Mouse (Mus musculus): ENCODE results near the gene Trmt10a.
"Not testable (repeated sequence)": the region's sequence is repeated elsewhere in the genome, so short reads cannot be mapped to it uniquely, and the experiment has no call there.

- not testable (repeated sequence) for TF ChIP-seq CTCF (IDR thresholded peaks at IDR 0.05; ENCODE audit: borderline replicate concordance, control insufficient read depth, extremely low read depth, insufficient read depth, low read length, poor library complexity); POLR2A (IDR thresholded peaks at IDR 0.05; ENCODE audit: control insufficient read depth, extremely low read depth, insufficient read depth, low read length, poor library complexity)
Observed at GRCm38 (mm10) chr3:138138146-138138545, 5.1 kb upstream of the Trmt10a start.

Measured in thymus, adult 2 months (tissue).